Mouse (Mus musculus) cerebellum, postnatal 25 days (tissue): Measurements from ENCODE around the gene Gprc5c.

ENCODE experiments used
- DNase-seq, 2 experiments: peaks; one replicate each; pipeline ENCODE4 v3.0.0; 2021; ENCODE audit warnings: mixed read lengths in 2 of 2

Gene Gprc5c

GRCm38 (mm10) chr11:114843818-114844463, 7.0 kb upstream of the Gprc5c start:
- DNase-seq = no peak

GRCm38 (mm10) chr11:114844464-114845220, 6.3 kb upstream of the Gprc5c start:
- no peak for DNase-seq

- DNase-seq = no peak
Measured at GRCm38 (mm10) chr11:114846336-114846735, 4.6 kb upstream of the Gprc5c start.

- DNase-seq = no peak
Measured at GRCm38 (mm10) chr11:114847008-114847407, 3.9 kb upstream of the Gprc5c start.

- DNase-seq = peak; percentile 24 to 34
Measured at GRCm38 (mm10) chr11:114849572-114849971, 1.4 kb upstream of the Gprc5c start.

- DNase-seq = peak in 1 of 2 experiments; percentile 51
Measured at GRCm38 (mm10) chr11:114850066-114850451, 893 bp upstream of the Gprc5c start.

- peak; percentile 98 to 99 for DNase-seq
Measured at GRCm38 (mm10) chr11:114851269-114851607, 286 bp downstream of the Gprc5c start.

GRCm38 (mm10) chr11:114851608-114852310, 807 bp downstream of the Gprc5c start:
- DNase-seq = peak; percentile 95 to 96

- peak in 1 of 2 experiments; percentile 71 for DNase-seq
Measured at GRCm38 (mm10) chr11:114852311-114853173, 1.6 kb downstream of the Gprc5c start.

- peak; percentile 60 to 70 for DNase-seq
Measured at GRCm38 (mm10) chr11:114853174-114853838, 2.4 kb downstream of the Gprc5c start.

GRCm38 (mm10) chr11:114854581-114854980, 3.6 kb downstream of the Gprc5c start:
- DNase-seq = no peak

- DNase-seq = no peak
Measured at GRCm38 (mm10) chr11:114856125-114856524, 5.2 kb downstream of the Gprc5c start.

- DNase-seq = no peak
Measured at GRCm38 (mm10) chr11:114858641-114859040, 7.7 kb downstream of the Gprc5c start.

GRCm38 (mm10) chr11:114861057-114861456, 10.1 kb downstream of the Gprc5c start:
- DNase-seq = peak in 1 of 2 experiments; percentile 27

- DNase-seq = no peak
Measured at GRCm38 (mm10) chr11:114862687-114863086, 11.7 kb downstream of the Gprc5c start.

- DNase-seq = peak in 1 of 2 experiments; percentile 23
Measured at GRCm38 (mm10) chr11:114863918-114864420, 13.0 kb downstream of the Gprc5c start.

GRCm38 (mm10) chr11:114865999-114866398, 15.0 kb downstream of the Gprc5c start:
- peak; percentile 61 for DNase-seq

GRCm38 (mm10) chr11:114866486-114867360, 15.8 kb downstream of the Gprc5c start:
- DNase-seq = peak; percentile 81

GRCm38 (mm10) chr11:114867361-114868235, 16.6 kb downstream of the Gprc5c start:
- DNase-seq = peak in 1 of 2 experiments; percentile 83

- peak; percentile 92 to 93 for DNase-seq
Measured at GRCm38 (mm10) chr11:114868280-114868679, 17.3 kb downstream of the Gprc5c start.
